Mouse (Mus musculus) urinary bladder, postnatal 10 days (tissue): ENCODE data around the gene Ilkap.

Source experiments
- DNase-seq: peaks from one replicate; pipeline ENCODE4 v3.0.0; 2022; ENCODE audit warnings: low spot score

The Ilkap gene

DNA sequence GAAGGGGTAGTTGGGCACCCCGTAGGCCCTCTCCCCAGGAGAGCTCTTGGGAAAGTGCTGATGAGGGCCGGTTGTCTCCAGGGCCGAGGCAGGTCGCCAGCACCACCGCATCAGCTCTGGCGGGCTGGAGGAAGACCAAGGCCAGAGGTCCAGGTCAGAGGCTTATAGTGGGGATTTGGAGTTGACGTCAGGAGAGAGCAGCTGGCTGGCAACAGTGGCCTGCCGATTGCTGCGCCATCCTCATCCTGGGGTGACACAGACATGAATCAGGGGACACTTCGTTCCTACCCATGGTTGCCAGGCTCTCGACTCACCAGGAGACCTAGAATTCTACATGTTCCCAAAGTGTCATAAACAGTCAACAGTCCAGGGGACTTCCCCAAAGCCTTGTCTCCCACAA lies 42.5 kb downstream of the Ilkap start:
- no peak for DNase-seq

DNA sequence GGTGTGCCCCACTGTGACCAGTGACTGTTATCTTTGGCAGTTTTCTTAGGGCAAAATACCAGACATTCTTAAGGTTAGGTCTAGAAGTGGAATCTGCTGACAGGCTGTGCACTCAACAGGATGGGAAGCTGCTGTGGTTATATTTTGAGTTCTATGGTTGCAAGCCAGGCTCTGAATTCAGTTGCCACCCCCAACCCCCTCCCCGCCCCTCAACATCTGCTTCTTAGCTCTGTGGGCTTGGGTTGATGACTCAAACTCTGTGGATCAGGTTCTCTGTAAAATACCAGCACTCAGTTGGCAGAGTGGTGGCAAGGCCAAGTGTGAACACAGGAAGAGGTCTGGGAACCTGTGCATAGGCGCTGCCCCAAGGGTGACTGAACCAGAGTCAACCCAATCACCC lies 46.3 kb downstream of the Ilkap start:
- DNase-seq, result no peak

DNA sequence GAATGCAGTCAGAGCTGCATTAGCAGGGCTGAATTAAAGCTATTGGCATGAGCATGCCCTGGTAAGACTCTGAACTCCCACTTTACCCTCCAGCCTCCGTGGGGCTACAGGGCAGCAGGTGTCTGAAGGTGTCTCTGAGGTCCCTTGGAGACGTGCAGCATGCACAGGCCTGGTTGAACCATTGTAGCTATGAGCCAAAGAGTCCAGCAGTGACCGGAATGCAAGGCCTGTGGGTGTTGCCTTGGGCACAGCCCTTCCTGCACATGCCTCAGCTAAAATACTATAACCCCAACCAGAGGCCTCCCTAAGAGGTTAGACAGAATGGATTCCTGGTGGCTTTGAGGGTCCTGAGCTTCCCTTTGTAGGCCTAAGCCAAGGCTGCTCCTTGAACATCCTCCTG lies 47.4 kb downstream of the Ilkap start:
- DNase-seq, result no peak

DNA sequence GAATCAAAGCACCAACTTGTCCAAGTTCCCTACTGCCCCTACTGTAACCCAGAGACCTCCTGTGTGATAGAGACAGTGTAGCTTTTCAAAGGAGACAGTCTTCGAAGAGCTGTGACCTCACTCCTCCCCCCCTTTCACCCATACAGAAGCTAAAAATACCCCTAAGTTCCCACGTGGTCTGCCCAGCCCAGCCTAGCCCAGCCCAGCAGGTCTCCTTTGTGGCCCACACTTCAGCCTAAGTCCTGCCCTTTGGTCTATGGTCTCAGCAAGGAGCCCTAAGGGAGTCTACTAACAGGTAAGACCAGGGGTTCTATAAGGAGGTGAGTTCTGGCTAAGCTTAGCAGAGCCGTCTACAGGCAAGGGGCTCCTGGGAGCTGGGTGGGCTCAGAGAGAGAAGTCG lies 47.8 kb downstream of the Ilkap start, which contains the start of gene Klhl30:
Klhl30 (plus strand) TSS at position 176 of the 400 bp plus-strand sequence.
- DNase-seq, result no peak

DNA sequence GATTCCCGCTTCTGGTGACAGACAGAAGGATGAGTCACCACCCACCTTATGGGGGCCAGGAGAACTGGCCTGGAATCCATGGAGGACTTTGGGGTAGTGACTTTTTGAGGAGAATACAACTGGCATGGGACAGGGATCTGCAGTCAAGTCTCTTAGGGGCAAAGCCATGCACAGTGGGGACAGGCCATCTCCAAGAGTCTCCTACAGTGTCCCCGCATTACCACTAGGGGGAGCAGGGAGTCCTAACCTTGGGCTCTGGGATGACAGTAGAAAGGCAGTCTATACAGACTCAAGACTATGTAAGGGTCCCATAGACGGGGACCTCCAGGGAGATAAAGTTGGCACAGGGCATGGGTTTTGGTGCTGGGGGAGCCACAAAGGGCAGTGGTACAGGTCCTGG lies 51.7 kb downstream of the Ilkap start:
- DNase-seq, result no peak

DNA sequence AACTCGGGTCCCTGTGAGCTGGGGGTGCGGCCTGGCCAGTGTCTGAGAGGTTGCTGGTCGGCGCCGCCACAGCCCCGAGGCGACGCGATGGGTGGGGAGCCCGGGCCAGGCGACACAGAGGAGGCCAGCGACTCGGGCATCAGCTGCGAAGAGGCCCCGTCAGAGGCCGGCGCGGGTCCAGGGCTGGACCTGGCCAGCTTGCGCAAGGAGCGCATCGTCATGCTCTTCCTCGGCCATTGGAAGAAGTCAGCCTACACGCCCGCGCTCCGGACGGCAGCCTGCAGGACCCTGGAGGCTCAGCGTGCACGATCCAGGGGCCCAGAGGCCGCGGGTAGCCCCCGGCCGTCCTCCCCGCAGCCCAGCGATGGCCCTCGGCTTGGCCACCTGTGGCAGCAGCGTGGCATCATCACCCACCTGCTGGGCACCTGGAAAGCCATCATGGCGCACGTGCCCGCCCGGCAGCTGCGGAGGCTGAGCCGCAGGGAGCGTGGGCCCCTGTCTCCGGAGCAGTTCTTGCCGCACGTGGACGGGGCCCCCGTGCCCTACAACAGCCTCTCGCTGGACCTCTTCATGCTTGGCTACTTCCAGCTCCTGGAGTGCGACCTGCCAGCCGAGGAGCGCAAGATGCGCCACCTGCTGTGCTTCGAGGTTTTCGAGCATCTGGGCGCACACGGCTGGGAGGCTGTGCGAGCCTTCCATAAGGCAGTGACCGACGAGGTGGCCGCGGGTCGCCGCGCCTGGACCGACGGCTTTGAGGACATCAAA lies 53.5 kb downstream of the Ilkap start:
- DNase-seq, result no peak

DNA sequence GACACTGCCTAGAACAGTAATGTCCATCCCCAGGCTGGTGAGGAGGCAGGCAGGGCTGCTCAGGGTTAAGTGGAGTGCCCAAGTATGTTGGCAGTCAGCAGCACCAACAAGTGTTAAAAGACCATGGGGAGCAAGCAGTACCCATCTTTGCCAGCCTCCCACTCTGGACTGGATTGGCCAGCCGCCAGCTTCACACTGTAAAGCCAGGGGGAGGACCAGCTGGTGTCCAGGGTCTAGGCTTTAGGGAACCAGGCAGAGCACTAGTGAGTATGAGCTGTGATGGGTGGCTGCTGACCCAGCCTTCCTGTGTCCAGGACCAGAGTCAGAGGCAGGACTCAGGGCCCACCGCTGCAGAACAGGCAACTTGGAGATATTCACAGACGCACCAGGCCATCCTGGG lies 54.6 kb downstream of the Ilkap start:
- no peak for DNase-seq

DNA sequence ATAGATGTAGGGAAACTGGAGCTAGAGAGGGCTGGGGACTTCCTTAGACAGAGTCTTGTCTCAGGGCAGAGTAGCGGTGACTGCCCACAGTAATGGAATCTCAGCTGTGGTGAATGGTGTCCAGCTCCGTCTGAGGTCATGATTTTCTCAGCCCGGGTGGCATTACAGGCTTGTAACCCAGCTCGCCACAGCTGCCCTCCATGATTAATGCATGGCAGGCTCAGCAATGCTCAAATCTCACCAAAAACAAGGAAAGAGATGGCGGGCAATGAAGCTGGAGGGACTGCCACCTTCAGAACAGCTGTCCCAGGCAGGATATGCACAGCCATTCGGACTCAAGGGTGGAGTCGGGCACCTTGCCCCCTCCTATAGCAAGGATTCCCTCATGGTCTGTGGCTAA lies 61.3 kb downstream of the Ilkap start:
- no peak for DNase-seq

DNA sequence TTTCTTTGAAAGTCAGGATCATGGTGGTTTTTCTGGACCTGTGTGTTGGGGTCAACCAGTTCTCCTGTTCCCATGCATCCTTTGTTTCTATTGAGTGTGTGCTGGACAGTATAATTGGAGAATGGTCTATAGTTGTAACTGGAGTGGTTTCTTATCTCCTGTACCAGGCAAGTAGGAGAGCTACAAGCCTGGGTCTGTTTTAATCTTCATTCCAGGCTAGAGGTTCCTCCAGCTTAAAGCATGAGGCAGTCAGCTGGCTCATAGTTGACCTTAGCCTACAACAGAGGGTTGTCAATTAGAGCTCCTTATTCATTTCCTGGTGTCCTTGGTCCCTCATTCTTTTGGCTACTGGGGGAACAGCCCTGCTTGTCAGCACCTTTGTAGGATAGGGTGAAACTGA lies 65.0 kb downstream of the Ilkap start:
- DNase-seq, result no peak

DNA sequence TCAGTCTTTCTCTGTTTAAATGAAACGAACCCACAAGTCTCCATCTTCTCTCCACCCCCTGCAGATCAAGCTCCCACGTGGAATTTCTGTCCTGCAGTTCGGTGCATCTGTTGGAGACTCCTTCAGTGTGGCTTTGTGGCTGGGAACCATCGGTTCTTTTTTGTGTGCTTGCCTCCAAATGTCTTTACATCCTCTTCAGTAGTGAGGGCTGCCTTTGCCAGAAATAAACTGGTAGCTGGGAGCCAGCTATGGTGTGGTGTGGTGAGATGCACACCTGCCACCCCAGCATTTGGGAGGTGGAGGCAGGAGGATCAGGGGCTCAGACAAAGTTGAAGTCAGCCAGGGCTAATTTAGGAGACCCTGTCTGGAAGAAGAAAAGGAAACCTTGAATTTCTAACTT lies 66.5 kb downstream of the Ilkap start:
- DNase-seq, result no peak

DNA sequence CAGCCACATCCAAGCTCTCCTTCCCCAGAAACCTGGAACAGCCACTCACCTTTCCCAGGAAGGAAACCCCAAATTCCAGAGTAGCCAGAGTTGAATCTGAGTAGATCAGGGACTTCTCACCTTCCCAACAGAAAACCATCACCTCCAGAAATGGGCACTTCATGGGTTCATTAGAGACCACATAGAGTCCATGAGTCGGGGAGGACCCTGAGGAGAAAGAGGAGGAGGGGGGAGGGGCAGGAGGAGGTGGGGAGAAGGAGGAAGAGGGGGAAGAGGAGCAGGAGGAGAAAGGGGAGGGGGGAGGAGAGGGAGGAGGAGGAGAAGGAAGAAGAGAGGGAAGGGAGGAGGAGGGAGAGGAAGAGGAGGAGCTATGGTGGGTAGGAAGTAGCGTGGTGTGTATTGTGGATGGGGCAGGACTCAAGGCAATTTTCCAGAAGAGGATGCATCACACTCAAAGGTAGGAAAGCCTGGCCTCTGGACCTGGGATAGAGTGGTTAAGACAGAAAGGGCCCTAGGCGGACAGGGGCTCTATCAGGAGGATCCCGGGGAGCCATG lies 73.0 kb downstream of the Ilkap start:
- no peak for DNase-seq

DNA sequence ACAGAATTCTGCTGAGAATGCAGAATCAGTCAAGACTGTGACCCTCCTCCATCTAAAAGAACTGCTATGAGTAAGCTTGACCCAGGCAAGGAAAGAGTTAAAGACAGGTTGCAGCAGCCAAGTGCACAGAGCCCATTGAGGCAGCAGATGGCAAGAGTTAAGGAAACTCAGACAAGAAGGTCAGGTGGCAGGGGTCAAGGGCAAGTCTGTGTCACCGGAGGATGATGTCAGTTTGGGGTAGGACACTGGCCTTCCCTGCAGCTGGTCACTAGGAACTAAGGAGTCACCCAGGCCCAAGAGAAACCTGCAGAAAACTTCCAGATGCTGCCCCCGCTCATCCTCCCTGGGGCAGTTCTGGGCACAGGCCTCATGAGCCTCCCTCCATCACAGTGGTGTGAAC lies 74.0 kb downstream of the Ilkap start:
- no peak for DNase-seq
